Mouse (Mus musculus): Measurements from ENCODE around the gene Foxp3. TPM values are rescaled to one million over a fixed set of nuclear protein-coding genes. Genes with fewer than 3 reads are reported as not detected.

Foxp3 gene
- total RNA-seq (2023) = not detected in 2 replicates

DNA sequence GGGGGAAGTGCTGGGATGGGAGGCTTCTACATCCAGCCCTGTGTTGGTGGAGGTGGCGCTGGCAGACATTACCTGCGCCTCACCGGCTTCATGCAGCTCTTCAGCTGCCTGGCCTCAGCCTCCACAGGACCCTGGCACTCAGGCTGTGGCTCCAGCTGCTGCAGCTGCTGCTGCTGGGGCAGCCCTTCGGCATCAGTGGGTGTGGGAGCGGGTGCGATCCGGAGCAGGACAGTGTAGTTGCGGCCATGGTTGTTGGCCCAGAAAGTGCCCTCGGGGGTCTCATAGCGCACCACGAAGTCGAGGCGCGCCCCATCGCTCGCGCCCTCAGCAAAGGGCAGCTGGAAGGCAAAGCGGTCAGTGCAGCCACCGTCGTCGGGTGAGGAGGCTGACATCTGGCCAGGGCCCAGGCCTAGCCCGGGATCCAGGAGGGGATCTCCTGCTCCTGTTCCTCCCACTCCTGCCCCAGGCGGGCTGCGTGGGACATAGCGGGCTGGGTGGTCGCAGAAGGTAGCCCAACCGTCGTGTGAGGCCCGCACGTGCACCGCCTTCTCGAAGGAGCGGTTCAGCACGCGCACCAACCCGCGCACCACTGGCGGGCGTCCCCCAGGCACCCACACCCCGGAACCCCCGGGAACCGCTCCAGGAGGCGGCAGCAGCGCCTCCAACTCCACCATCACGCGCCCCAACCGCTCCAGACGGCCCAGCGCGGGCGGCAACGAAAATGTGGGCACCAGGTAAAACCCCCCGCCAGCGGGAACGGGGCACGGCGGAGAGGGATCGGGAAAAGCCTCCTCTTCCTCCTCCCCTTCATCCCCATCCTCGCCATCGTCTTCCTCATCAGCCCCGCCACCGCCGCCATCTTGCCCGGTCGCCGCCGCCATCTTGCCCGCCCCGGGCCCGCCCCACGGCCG, at the start of gene Foxp3:
Foxp3 (plus strand) TSS at position 469 of the 911 bp plus-strand sequence.

DNA sequence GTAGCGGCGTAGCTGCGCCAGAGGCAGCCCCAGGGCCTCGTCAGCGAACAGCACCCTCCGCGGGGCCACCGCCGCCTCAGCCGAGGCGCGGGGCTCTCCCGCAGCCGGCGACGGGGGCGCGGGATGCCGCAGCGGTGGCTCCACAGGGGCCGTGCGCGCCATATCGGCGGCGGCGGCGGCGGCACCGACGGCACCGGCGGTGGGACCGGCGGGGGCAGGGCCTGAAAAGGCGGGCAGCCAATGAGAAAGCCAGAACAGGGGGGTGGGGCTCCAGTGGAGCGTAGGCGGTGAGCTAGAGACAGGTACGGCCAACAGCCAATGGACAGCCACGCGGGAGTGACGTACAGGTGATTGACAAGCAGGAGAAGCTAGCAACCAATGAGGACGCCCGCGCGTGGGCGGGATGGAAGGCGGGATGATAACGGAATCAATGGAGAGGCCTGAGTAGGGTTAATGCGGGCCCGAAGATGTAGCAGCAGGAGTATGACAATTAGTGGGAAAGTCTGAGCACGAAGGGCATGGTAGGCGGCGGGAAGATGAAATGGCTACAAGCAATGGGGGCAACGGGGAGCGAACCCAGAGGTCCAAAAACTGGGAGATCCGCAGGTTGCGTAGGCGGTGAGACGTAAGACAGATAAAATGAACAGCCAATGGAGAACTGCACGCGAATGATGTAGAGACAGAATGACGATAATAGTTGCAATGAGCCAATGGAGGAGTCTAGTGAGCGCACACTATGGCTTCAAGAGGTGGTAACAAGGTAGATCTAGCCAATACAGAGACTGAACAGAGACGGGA, 842 bp downstream of the Foxp3 start, which contains the start of gene Ppp1r3f:
Ppp1r3f (minus strand) TSS at position 197 of the 798 bp plus-strand sequence.

DNA sequence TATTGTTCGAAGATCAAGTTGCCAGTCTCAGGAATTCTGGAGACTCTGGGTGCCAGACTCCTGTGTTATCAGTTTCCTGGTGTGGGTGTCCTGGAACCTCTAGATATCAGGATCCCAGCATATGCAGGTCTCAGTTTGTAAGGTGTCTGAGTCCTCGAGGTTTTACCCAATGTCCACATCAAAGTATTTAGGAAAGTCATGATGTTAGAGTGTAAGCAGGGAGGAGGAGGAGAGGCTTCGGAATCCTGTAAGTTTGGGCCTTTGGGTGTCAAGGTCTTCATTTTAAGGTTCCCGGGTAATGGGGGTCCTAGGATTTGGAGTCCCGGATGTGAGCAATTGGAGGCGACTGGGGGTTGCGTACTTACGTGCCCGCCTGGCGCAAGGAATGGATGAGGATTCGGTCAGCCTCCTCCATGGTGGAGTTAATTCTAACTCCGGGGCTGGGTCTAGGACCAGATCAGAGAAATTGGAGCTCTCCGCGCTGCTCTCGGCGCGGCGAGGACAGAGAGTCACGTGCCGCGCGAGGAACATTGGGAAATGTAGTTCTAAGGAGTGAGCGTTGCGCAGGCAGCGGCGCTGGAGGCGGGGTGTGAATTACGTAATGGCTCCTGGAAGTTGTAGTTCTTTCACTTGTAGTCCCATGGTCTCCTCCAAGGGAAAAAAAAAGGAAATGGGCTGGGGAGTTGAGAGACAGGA, 31.6 kb downstream of the Foxp3 start, which contains the start of gene Ccdc22:
Ccdc22 (minus strand) TSS at position 639 of the 696 bp plus-strand sequence.

DNA sequence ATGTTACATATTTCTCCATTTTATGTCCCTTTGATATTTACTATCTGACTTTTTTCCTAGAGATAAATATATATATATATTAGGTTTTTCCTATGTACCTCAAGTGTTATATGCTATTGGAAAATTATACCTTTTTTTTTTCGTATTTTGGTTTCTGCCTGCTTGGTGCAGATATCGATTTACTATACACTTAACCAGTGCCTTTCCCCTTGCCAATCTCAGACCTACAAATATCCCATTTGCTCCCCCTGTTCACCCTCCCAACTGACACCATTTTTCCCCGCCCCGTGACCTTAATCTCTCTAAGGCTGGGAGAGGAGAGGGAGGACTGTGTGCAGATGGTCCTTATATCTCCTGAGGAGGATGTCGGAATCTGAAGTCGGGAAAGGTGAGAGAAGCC, 33.3 kb downstream of the Foxp3 start, which contains the start of gene Cacna1f:
Cacna1f (plus strand) TSS at position 301 of the 400 bp plus-strand sequence.

DNA sequence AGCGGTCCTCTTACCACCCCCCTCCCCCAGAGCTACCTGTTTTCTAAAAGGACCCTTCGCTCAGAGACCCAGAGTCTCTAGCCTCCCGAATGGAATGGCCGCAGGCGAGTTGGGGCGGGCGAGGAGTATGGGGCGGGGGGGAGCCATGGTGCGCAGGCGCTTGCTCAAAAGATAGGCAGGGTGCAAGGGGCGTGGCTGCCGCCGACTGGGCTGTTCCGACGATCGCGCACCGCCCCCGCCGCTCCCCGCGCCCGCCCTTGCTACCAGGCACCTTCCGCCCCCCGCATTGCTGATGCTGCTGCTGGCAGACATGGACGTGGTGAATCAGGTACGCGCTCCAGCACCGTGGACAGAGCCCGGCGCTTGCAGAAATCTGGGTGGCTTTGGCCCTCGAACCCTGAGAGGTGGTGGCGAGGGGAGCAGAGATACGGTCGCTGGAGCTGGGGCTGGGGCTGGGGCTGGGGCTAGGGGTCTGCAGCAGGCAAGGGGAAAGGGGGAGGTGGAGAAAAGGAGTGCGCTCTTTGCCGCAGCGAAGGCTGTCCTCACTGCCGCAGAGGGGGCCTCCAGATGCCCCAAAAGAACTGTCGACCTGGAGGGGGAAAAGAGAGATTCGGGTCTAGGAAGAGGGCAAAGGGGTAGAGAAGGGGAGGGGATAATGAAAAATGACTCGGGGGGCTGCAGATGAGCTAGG, 65.1 kb downstream of the Foxp3 start, which contains the start of gene Syp:
Syp (plus strand) TSS at position 71 of the 691 bp plus-strand sequence.

Other genes starting within 250 kb of the Foxp3 start
- gene Usp27x, start 197.8 kb upstream of the Foxp3 start, total RNA-seq (2023) = 0.34 and 0.41 TPM in 2 replicates
- 0.64 and 0.73 TPM in 2 replicates for gene Ppp1r3f, start 639 bp downstream of the Foxp3 start, total RNA-seq (2023)
- gene Ccdc22, start 31.9 kb downstream of the Foxp3 start, total RNA-seq (2023) = 13.4 and 19.6 TPM in 2 replicates
- 0.16 and 0.25 TPM in 2 replicates for gene Cacna1f, start 33.4 kb downstream of the Foxp3 start, total RNA-seq (2023)
- 2.7 and 3.8 TPM in 2 replicates for gene Syp, start 64.8 kb downstream of the Foxp3 start, total RNA-seq (2023)
- 37.1 and 44.3 TPM in 2 replicates for gene Prickle3, start 83.6 kb downstream of the Foxp3 start, total RNA-seq (2023)
- gene Plp2, start 97.7 kb downstream of the Foxp3 start, total RNA-seq (2023) = 518 and 532 TPM in 2 replicates
- not detected in 2 replicates for gene Magix, start 107.6 kb downstream of the Foxp3 start, total RNA-seq (2023)
- 45.4 and 58.6 TPM in 2 replicates for gene Gpkow, start 123.5 kb downstream of the Foxp3 start, total RNA-seq (2023)
- gene Wdr45, start 140.7 kb downstream of the Foxp3 start, total RNA-seq (2023) = 52.3 and 70.0 TPM in 2 replicates
- 1.8 and 1.9 TPM in 2 replicates for gene Gm45208, start 148.6 kb downstream of the Foxp3 start, total RNA-seq (2023)
- 2.0 and 2.6 TPM in 2 replicates for gene Praf2, start 154.8 kb downstream of the Foxp3 start, total RNA-seq (2023)
- gene Ccdc120, start 177.3 kb downstream of the Foxp3 start, total RNA-seq (2023) = not detected in 2 replicates
- gene Tfe3, start 188.9 kb downstream of the Foxp3 start, total RNA-seq (2023) = 85.6 and 90.4 TPM in 2 replicates
- gene Gripap1, start 216.1 kb downstream of the Foxp3 start, total RNA-seq (2023) = 135 and 164 TPM in 2 replicates
- gene Kcnd1, start 248.6 kb downstream of the Foxp3 start, total RNA-seq (2023) = 1.4 and 2.0 TPM in 2 replicates